Mouse (Mus musculus) limb, embryonic 11.5 days (tissue): ENCODE data around the gene Ndufb3. TPM values are rescaled to one million over a fixed set of nuclear protein-coding genes. Genes with fewer than 3 reads are reported as not detected.
A peak's percentile ranks its signal among the peaks of the same experiment; 100 is the strongest.
"Not testable (repeated sequence)": the region's sequence is repeated elsewhere in the genome, so short reads cannot be mapped to it uniquely, and the experiment has no call there.

Experiments used
- ATAC-seq: fragments of 200-750 bp; cut with Nextera tagmentation; 2 replicates; pipeline ENCODE4 v1.8.0; 2017; ENCODE audit warnings: low read depth; ENCODE audit not compliant: insufficient number of reproducible peaks, low FRiP score, low TSS enrichment
- DNase-seq: peaks from one replicate; pipeline ENCODE4 v3.0.0-alpha.2; 2015; ENCODE audit warnings: low spot score
- H3K27ac ChIP-seq: fragments of 300-500 bp; sonication (generic); replicated peaks from 2 replicates; pipeline ENCODE4 v1.5.1; 2014; ENCODE audit warnings: low read depth, mild to moderate bottlenecking, low read length
- H3K27me3 ChIP-seq: fragments of 300-500 bp; sonication (generic); 2 replicates; pipeline ENCODE4 v1.6.1; 2014; ENCODE audit warnings: mild to moderate bottlenecking, low read length, mixed read lengths; ENCODE audit not compliant: control insufficient read depth, insufficient read depth
- H3K36me3 ChIP-seq: fragments of 300-500 bp; sonication (generic); 2 replicates; pipeline ENCODE4 v1.6.1; 2014; ENCODE audit warnings: mild to moderate bottlenecking, low read length, moderate library complexity, mixed read lengths; ENCODE audit not compliant: control insufficient read depth, insufficient read depth
- H3K4me1 ChIP-seq: fragments of 300-500 bp; sonication (generic); 2 replicates; pipeline ENCODE4 v1.6.1; 2014; ENCODE audit warnings: low read length, mixed read lengths; ENCODE audit not compliant: control insufficient read depth, insufficient read depth
- H3K4me2 ChIP-seq: fragments of 300-500 bp; sonication (generic); 2 replicates; pipeline ENCODE4 v1.6.1; 2014; ENCODE audit warnings: low read depth, mild to moderate bottlenecking, moderate library complexity; ENCODE audit not compliant: severe bottlenecking
- H3K4me3 ChIP-seq: fragments of 300-500 bp; sonication (generic); 2 replicates; pipeline ENCODE4 v1.5.1; 2014; ENCODE audit warnings: low read depth, low read length
- H3K9ac ChIP-seq: fragments of 300-500 bp; sonication (generic); 2 replicates; pipeline ENCODE4 v1.6.1; 2014; ENCODE audit warnings: mild to moderate bottlenecking, low read length
- H3K9me3 ChIP-seq: fragments of 300-500 bp; sonication (generic); 2 replicates; pipeline ENCODE4 v1.6.1; 2016; ENCODE audit warnings: low read length; ENCODE audit not compliant: control insufficient read depth
- WGBS: fragments of 180-500 bp; shearing (Covaris S2); extraction: QIAGEN DNeasy Blood & Tissue Kit; methylation state at CpG from one replicate; pipeline ENCODE4 v1.1.7; 2014; 5-methylcytosine and 5-hydroxymethylcytosine counted together
- polyA plus RNA-seq: library from polyadenylated mRNA; unstranded; fragments of >200 nt; fragmentation: Nextera tagmentation; extraction: Ambion mirVana; gene quantifications from 2 replicates; pipeline ENCODE4 v1.2.1, GENCODE M21; 2014

Ndufb3 gene
- polyA plus RNA-seq, result 144 and 149 TPM in 2 replicates

DNA sequence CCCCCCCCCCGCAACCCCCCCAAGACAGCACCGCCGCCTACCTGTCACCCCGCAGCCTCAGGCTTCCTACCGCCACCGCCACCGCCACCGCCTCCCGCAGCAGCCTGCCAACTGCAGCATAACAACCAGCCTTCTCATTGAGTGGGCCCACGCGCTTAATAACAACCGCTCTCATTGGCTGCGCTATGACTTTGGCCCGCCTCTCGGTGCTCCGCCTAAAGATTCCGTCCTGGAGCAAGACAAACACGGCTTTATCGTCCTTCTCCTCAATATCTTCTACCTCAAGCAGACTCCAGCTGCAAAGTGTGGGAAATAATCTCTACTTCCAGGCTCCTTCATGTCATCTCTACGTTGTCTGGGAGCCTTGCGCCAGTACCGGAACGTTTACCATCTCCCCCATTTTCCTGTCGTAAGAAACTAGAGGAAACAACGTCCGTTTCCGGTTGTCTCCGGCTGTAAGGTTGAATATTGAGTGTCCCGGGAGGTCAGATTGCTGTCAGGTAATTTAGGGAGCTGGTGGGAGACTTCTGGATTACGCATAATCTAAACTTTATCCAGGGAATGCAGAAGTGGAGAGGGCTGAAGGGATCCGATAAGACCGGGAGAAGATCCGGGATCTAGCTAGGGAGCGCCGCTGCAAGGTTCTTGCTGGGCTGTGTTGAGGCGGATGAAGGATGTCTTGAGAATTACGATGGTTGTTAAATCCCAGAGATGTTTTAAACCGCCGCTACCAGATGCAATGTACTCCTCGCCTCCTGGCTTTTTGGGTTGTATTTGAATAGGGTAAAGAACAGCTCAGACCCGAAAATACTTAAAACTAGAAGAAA is at the start of gene Ndufb3, which contains the start of gene Fam126b:
TSS of gene Ndufb3 (plus strand) at position 214 of the 827 bp plus-strand sequence.
TSS of gene Fam126b (minus strand) at position 153 of the 827 bp plus-strand sequence.
- Histone ChIP-seq H3K9me3 (no peaks in the 10 kb centered on the region), H3K36me3 (no peaks in the 10 kb centered on the region; the same call in 1 of the 2 replicates), H3K4me1 (0 out of 2 replicates have a peak, but pooled peaks cover 3% of the 10 kb centered on the region), H3K27ac (no peak within 1 kb of the TSS), H3K9ac (peak within 1 kb of the TSS; percentile 83), H3K27me3 (no peaks in the 10 kb centered on the region), H3K4me2 (peak within 1 kb of the TSS; percentile 71), H3K4me3 (peak within 1 kb of the TSS; percentile 86)
- WGBS, result under 1% methylated on average over 41 of the region's 41 CpGs
- ATAC-seq, result peak; percentile 95
- peak; percentile 92 for DNase-seq

DNA sequence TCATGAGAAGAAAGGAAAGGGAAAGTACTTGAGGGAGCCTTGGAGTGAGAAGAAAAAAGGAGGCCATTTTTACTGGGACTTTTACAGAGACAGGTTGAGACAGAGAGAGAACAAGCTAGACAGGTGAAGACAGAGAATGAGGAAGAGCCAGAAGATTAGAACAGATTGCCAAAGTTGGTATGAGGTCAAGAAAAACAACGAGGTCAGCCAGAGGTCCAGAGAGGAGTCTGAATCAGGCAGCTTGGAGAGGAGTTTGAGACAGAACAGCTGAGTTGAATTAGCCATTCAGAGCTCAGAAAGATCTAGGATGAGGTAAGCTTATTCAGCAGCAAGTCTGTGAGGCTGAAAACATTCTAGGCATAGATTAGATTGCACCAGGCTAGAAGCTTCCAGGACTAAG is 44.8 kb upstream of the Ndufb3 start:
- Histone ChIP-seq H3K4me2 (no peak overlapping the region), H3K9ac (no peak overlapping the region), H3K4me3 (no peak overlapping the region), H3K4me1 (no peaks in the 10 kb centered on the region), H3K36me3 (peaks cover 3% of the 10 kb centered on the region; the same call in 1 of the 2 replicates), H3K9me3 (no peaks in the 10 kb centered on the region), H3K27me3 (no peaks in the 10 kb centered on the region), H3K27ac (no peak overlapping the region)
- DNase-seq (no peak), ATAC-seq (no peak)
- 85% methylated on average over 1 of the region's 1 CpGs for WGBS

DNA sequence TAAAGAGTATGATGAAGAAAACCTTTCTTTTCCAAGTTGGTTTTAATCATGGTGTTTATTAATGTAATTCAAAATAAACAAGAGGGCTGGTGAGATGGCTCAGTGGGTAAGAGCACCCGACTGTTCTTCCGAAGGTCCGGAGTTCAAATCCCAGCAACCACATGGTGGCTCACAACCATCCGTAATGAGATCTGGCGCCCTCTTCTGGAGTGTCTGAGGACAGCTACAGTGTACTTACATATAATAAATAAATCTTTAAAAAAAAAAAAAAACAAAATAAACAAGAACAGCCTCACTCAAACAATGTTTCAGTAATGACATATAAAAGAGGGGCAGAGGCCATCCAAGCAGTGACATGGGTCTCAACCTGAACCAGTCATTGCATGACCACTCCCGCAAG is 25.8 kb upstream of the Ndufb3 start:
- not testable (repeated sequence) for H3K4me3 ChIP-seq, H3K27ac ChIP-seq, H3K4me1 ChIP-seq, H3K36me3 ChIP-seq, DNase-seq, ATAC-seq, H3K9me3 ChIP-seq, H3K9ac ChIP-seq, H3K27me3 ChIP-seq, H3K4me2 ChIP-seq
- 94% methylated on average over 4 of the region's 6 CpGs for WGBS

DNA sequence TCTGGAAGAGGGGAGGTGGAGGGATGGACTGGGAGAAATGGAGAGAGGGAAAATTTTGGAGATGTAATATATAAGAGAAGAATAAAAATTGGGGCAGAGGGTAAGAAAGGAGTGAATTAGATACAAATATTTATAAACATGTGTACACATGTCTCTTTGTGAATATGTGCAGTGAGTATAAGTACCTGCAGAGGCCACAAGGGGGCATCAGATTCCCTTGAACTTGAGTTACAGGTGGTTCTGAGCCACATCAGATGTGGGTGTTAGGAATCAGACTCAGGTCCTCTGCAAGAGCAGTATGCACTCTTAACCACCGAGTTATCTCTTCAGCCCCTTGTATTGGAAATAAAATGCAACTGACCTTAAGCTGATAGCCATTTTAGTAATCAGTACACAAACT is 23.7 kb upstream of the Ndufb3 start:
- H3K27ac ChIP-seq, result no peak overlapping the region
- no peaks in the 10 kb centered on the region for H3K27me3 ChIP-seq
- H3K9ac ChIP-seq, result no peak overlapping the region
- ATAC-seq, result no peak
- no peak overlapping the region for H3K4me3 ChIP-seq
- H3K9me3 ChIP-seq, result no peaks in the 10 kb centered on the region
- H3K4me2 ChIP-seq, result no peak overlapping the region
- H3K36me3 ChIP-seq, result no peaks in the 10 kb centered on the region
- no peaks in the 10 kb centered on the region for H3K4me1 ChIP-seq
- peak; percentile 34 for DNase-seq
- WGBS, result 86% methylated on average over 1 of the region's 1 CpGs

DNA sequence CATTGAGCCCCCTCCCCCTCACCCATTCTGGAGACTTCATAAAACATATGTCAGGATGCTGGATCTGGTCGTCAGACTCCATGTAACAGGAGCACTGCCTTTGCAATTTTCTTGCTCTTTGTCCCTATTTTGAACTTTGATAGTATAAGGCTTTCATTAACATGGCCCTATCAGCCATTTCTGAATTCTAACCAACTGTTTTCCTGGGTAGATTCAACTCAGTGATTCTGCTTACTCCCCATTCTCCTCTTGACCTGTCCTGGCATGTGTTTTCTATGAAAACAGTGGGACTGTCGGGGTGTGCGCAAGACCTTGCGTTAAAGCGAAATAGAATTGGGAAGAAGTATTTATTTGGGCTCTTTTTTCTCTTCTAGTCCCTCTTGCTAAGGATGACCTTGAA is 21.2 kb upstream of the Ndufb3 start:
- H3K9ac ChIP-seq, result no peak overlapping the region
- H3K9me3 ChIP-seq, result no peaks in the 10 kb centered on the region
- no peak overlapping the region for H3K4me3 ChIP-seq
- H3K27ac ChIP-seq, result no peak overlapping the region
- H3K36me3 ChIP-seq, result no peaks in the 10 kb centered on the region
- no peak overlapping the region for H3K4me2 ChIP-seq
- WGBS, result 91% methylated on average over 5 of the region's 5 CpGs
- DNase-seq (no peak), ATAC-seq (no peak)
- H3K4me1 ChIP-seq, result no peaks in the 10 kb centered on the region
- H3K27me3 ChIP-seq, result no peaks in the 10 kb centered on the region

DNA sequence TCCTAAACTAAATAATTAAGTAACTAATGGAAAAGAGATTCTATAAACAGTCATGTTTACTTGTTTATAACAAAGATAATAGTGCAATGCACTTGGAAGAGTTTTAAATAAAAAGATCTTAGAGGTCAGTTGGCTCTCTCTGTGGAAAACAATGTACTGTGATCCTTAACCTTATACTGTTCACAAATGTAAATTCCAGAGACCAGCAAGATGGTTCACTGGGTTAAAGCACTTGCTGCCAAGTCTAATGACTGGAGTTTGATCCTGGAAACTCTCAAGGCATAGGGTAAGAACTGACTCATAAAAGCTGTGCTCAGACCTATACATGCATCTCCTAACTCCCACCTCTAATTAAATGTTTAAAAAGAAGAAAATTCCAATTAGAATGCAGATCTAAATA is 19.6 kb upstream of the Ndufb3 start:
- Histone ChIP-seq H3K9ac (no peak overlapping the region), H3K9me3 (no peaks in the 10 kb centered on the region), H3K36me3 (no peaks in the 10 kb centered on the region), H3K4me2 (no peak overlapping the region), H3K4me1 (no peaks in the 10 kb centered on the region), H3K4me3 (no peak overlapping the region), H3K27ac (no peak overlapping the region), H3K27me3 (no peaks in the 10 kb centered on the region)
- DNase-seq (no peak), ATAC-seq (no peak)

DNA sequence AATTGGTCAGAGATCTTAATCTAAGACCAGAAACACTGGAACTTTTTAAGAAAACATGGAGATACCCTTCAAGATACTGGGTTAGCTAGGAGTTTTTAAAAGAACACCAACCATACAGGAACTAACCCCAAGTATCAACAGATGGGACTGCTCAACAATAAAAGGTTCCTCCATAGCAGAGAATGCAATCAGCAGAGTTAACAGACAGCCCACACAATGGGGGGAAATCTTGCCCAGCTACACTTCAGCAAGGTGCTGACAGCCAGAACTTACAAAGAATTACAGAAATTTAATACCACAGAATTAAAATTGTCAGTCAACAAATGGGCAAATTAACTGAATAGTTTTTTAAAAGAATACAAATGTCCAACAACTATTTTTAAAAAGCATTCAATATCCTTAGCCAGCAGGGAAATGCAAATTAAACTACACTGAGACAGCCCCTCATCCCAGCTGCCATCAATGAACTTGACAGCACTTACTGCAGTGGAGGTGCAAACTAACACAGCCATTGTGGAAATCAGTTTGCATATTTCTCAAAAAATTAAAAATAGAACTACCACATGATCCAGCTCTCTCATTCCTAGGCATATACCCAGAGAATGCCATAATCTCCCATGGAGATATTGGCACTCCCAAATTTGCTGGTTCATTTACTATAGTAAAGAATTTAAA is 17.6 kb upstream of the Ndufb3 start:
- no peak for ATAC-seq

DNA sequence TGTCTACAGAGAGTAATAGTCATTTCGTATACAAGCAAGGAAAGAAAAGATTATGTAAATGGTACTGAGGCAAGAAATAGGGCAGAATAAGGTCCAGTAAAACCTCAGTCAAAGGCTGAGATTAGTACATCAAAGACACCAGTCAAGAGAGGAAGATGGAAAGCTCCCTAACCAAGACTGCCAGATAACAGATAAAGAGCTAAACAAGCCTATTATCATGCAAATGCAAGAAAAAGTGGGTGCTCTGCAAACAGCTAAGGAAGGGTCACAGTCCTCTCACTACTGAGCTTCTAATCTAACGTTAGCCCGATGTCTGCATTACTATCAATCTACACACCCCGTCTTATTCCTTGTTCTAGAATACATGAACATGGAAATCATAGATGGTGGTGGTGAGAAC is 15.7 kb upstream of the Ndufb3 start:
- 47% methylated on average over 4 of the region's 4 CpGs for WGBS
- no peak overlapping the region for H3K4me2 ChIP-seq
- no peaks in the 10 kb centered on the region for H3K4me1 ChIP-seq
- ATAC-seq (no peak), DNase-seq (no peak)
- H3K36me3 ChIP-seq, result no peaks in the 10 kb centered on the region
- no peak overlapping the region for H3K9ac ChIP-seq
- H3K27me3 ChIP-seq, result no peaks in the 10 kb centered on the region
- H3K9me3 ChIP-seq, result no peaks in the 10 kb centered on the region
- H3K27ac ChIP-seq, result no peak overlapping the region
- H3K4me3 ChIP-seq, result no peak overlapping the region

More for the DNA sequence above, 17.6 kb upstream of the Ndufb3 start:
- Histone ChIP-seq H3K9me3 (no peaks in the 10 kb centered on the region), H3K4me3 (no peak overlapping the region), H3K9ac (no peak overlapping the region), H3K4me2 (no peak overlapping the region), H3K36me3 (no peaks in the 10 kb centered on the region), H3K4me1 (no peaks in the 10 kb centered on the region), H3K27me3 (no peaks in the 10 kb centered on the region), H3K27ac (no peak overlapping the region)
- DNase-seq, result no peak
